Mouse (Mus musculus) testis, postnatal 10 days (tissue): ENCODE data around the gene Tfg.

Source experiments
- DNase-seq: peaks from one replicate; pipeline ENCODE4 v3.0.0; 2021; ENCODE audit warnings: low spot score

Tfg gene

DNA sequence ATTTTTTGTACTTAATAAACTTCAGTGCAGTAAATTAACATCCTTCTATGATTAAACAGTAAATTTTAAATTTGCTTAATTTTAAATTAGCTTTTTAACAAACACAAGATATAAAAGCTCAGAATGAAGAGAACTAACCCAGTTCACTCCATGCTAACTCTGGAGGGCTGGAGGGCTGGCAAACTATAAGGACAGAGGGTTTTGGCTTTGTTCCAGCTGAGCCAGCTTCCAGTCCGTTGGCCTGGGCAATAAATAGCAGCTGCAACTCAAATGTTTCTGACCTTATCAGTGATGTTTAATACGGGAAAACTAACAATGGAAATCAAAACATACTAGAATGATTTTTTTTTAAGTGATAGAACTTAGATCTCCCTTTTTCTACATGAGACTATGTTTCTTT lies 72.0 kb downstream of the Tfg start:
- no peak for DNase-seq
